Mouse (Mus musculus) left cerebral cortex, postnatal 14 days (tissue): ENCODE results near the gene CK137956. TPM values are rescaled to one million over a fixed set of nuclear protein-coding genes. Genes with fewer than 3 reads are reported as not detected.

Experiments used
- DNase-seq, 2 experiments: peaks; one replicate each; pipeline ENCODE4 v3.0.0; 2021 to 2022; ENCODE audit warnings: low spot score in 2 of 2, mixed read lengths in 1 of 2
- intact Hi-C: fragments of 180-260 bp; cut with DNase I; formaldehyde crosslinking; loops from one replicate; pipeline ENCODE4 v1.15.1; 2025
- long read RNA-seq, 2 experiments: library from polyadenylated mRNA; stranded (forward); transcript quantifications; one replicate each; pipeline ENCODE4 v2.0.0; 2021
- total RNA-seq, 2 experiments: library from RNA; stranded (reverse); gene quantifications; 2 replicates each; pipeline ENCODE4 v1.2.3; 2021

Gene CK137956
- total RNA-seq = 1 to 10 TPM; 1.9 to 3.7 TPM
- long read RNA-seq, experiment 1, partial matches to known transcripts = 0 of 1 reads
- long read RNA-seq, experiment 1, other reads (novel, unspliced or antisense) = 1 of 1 reads
- long read RNA-seq, experiment 2, partial matches to known transcripts = 0 of 2 reads
- long read RNA-seq, experiment 2, other reads (novel, unspliced or antisense) = 2 of 2 reads

GRCm38 (mm10) chr4:127970901-127971868, at the start of gene CK137956:
Gene CK137956, minus strand, starts transcription at chr4:127970951.
- intact Hi-C loops = no loop called here
- DNase-seq = no peak

- intact Hi-C loops = no loop called here
- DNase-seq = peak in 1 of 2 experiments; percentile 25
Observed at GRCm38 (mm10) chr4:128019465-128019864, 48.7 kb upstream of the CK137956 start.

- intact Hi-C loops = no loop called here
Observed at GRCm38 (mm10) chr4:128004797-128005452, 34.2 kb upstream of the CK137956 start.

GRCm38 (mm10) chr4:128002638-128003101, 31.9 kb upstream of the CK137956 start:
- intact Hi-C loops = no loop called here
- DNase-seq = peak in 1 of 2 experiments; percentile 33

More at GRCm38 (mm10) chr4:128004797-128005452, 34.2 kb upstream of the CK137956 start:
- DNase-seq = no peak

- intact Hi-C loops = no loop called here
- no peak for DNase-seq
Observed at GRCm38 (mm10) chr4:127999281-127999680, 28.5 kb upstream of the CK137956 start.

GRCm38 (mm10) chr4:127989347-127989995, 18.7 kb upstream of the CK137956 start:
- peak; percentile 69 to 73 for DNase-seq
- intact Hi-C loops = loop anchor here (5.0 kb wide), 1 partner anchor 253 kb away; no protein-coding TSS in a partner anchor

GRCm38 (mm10) chr4:127988526-127989180, 17.9 kb upstream of the CK137956 start:
- no peak for DNase-seq
- intact Hi-C loops = loop anchor here (5.0 kb wide), 1 partner anchor 254 kb away; no protein-coding TSS in a partner anchor

- intact Hi-C loops = loop anchor here (5.0 kb wide), 1 partner anchor 254 kb away; no protein-coding TSS in a partner anchor
- peak; percentile 79 to 80 for DNase-seq
Observed at GRCm38 (mm10) chr4:127987784-127988455, 17.2 kb upstream of the CK137956 start, which contains the start of gene Csmd2. Gene Csmd2, plus strand, starts transcription at chr4:127987857.

- intact Hi-C loops = loop anchor here (5.0 kb wide), 1 partner anchor 255 kb away; no protein-coding TSS in a partner anchor
- DNase-seq = peak; percentile 44 to 71
Observed at GRCm38 (mm10) chr4:127987270-127987669, 16.5 kb upstream of the CK137956 start.

GRCm38 (mm10) chr4:127986491-127987075, 15.8 kb upstream of the CK137956 start:
- DNase-seq = peak; percentile 52 to 53
- intact Hi-C loops = loop anchor here (5.0 kb wide), 1 partner anchor 256 kb away; no protein-coding TSS in a partner anchor

- intact Hi-C loops = loop anchor here (5.0 kb wide), 1 partner anchor 256 kb away; no protein-coding TSS in a partner anchor
- peak; percentile 62 to 80 for DNase-seq
Observed at GRCm38 (mm10) chr4:127985874-127986273, 15.1 kb upstream of the CK137956 start.

GRCm38 (mm10) chr4:127984426-127984825, 13.7 kb upstream of the CK137956 start:
- no peak for DNase-seq
- intact Hi-C loops = no loop called here

GRCm38 (mm10) chr4:127981125-127981524, 10.4 kb upstream of the CK137956 start:
- intact Hi-C loops = no loop called here

GRCm38 (mm10) chr4:127972976-127973375, 2.2 kb upstream of the CK137956 start:
- DNase-seq = no peak
- intact Hi-C loops = no loop called here

More at GRCm38 (mm10) chr4:127981125-127981524, 10.4 kb upstream of the CK137956 start:
- no peak for DNase-seq

GRCm38 (mm10) chr4:127970018-127970421, 731 bp downstream of the CK137956 start:
- no peak for DNase-seq
- intact Hi-C loops = no loop called here

GRCm38 (mm10) chr4:127969101-127969500, 1.6 kb downstream of the CK137956 start:
- DNase-seq = no peak
- intact Hi-C loops = no loop called here

- DNase-seq = peak in 1 of 2 experiments; percentile 58
- intact Hi-C loops = no loop called here
Observed at GRCm38 (mm10) chr4:127953006-127953710, 17.6 kb downstream of the CK137956 start.
